Mouse (Mus musculus): Measurements from ENCODE around the gene Cbarp.

Cbarp gene

DNA sequence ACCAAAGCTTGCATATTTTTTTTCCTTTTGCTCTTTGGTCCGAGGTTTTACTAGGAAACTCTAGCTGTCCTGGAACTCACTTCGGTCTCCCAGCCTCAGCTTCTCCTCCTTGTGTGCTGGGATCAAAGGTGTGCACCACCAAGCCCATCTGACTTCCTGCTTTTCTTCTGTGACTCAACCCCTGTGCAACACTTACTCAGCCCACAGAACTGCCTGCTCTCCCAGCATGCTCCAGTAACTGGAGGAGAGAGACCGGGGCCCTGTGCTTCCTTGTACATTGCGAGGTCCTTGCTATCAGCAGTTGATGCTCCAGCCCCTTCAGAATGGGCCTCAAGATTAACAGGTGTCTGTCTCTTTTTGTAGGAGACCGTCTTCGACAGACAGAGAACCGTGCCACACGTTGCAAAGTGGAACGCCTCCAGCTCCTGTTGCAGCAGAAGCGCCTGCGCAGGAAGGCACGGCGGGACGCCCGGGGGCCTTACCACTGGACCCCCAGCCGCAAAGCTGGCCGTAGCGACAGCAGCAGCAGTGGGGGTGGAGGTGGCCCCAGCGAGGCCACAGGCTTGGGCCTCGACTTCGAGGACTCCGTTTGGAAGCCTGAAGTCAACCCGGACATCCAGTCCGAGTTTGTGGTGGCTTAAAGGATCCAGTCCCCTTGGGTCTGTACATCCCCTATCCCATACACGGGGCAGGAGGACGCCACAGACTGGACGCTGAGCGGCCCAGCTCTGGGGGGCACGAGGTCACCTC lies 15.5 kb upstream of the Cbarp start:
- DNase-seq, result no peak

DNA sequence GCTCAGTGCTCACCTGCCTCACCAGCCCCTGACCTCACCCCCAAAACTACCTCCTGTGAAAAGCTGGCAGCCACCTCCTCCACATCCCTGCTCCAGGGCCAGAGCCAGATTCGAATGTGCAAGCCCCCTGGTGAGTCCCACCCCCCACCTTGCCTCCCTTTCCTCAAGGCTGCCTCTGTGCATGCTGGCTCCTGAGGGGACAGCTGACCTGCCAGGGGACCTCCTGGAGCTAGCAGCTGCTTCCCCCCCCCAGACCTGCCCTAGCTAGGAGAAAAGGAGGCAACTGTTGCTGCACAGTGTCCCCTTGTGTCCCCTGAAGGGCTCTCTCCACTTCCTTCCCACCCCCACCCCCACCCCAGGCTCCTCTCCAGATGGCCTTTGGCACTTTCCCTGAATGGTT lies 14.6 kb upstream of the Cbarp start:
- DNase-seq, result no peak

DNA sequence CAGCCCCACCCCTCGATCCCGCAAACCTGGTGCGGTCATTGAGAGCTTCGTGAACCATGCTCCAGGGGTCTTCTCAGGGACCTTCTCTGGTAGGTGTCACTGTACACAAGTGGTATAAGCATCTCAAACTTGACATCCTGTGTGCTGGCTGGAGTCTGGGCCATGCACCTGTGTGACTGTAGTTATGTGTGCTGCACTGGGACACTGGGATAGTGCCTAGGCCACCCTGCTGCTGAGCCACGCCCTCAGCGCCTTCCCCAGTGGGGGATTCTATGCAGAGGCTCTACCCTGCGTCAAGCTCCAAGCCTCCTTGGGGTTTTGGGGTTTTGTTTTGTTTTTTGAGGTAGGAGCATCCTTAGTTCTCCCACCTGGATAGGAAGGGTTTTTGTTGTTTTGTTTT lies 13.7 kb upstream of the Cbarp start:
- DNase-seq, result no peak

DNA sequence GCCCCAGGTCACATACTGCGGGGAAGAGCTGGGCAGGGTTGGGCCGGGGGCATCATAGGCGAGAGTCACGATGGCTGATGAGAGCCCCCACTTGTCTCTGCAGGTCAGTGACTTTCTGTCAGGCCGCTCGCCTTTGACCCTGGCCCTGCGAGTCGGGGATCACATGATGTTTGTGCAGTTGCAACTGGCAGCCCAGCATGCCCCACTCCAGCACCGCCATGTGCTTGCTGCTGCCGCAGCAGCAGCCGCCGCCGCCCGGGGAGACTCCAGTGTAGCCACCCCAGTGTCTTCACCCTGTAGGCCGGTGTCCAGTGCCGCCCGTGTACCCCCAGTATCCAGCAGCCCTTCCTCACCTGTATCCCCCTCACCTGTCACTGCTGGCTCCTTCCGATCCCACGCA lies 13.1 kb upstream of the Cbarp start:
- peak; percentile 71 for DNase-seq

DNA sequence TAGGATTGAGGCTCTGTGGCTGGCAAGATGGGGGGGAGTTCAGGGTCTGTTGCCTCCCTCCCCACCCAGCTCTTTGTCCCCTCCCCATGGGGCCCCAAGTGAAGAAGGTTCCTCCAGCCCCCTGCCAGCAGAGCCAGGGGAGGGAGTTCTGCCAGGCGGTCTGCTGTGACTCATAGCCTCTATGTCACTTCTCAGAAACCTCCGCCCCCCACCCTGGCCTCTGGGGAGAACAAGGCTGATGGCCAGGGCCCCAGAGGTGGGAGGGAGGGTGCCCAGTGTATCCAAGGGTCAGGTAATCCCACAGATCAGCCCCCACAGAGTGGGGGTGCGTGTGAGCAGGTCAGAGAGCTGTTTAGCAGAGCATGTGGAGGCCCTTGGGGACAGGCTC lies 12.2 kb upstream of the Cbarp start:
- DNase-seq, result peak; percentile 90

DNA sequence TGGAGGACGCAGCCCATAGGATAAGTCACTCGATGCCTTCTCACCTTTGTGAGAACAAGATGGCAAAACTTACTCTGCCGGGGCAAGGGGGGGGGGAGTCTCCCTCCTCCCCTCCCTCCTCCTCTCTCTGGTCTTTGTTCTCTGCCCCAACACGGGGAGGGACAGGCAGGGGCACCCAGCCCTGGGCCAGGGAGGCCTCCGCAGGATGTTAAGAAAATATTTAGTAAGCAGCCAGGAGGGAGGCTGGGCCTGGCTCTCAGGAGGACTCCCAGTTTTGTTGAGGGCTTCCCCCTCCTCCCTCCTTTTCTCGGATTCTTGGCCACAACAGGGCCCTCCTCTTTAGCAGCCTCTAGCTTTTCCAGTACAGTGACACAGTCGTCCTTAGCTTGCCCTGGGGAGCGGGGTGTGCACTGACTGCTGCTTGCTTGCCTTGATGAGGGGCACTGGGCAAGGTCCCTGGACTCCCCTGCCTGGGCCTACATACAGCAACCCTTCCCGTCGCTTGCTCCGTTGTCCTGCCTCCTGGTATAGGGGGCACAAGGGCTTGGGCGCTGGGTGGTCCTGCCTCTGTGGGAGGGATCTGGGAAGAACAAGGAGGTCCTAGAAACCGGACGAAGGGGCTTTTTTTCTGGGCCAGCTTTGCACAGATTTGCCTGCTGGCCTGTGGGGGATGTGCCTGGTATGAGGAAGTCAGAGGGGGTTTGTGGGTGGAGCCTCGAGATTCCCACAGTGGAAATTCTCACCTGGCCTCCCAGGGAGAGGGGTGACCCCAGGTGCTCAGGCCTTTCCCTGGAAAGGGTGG lies 11.6 kb upstream of the Cbarp start:
- DNase-seq, result peak; percentile 87

DNA sequence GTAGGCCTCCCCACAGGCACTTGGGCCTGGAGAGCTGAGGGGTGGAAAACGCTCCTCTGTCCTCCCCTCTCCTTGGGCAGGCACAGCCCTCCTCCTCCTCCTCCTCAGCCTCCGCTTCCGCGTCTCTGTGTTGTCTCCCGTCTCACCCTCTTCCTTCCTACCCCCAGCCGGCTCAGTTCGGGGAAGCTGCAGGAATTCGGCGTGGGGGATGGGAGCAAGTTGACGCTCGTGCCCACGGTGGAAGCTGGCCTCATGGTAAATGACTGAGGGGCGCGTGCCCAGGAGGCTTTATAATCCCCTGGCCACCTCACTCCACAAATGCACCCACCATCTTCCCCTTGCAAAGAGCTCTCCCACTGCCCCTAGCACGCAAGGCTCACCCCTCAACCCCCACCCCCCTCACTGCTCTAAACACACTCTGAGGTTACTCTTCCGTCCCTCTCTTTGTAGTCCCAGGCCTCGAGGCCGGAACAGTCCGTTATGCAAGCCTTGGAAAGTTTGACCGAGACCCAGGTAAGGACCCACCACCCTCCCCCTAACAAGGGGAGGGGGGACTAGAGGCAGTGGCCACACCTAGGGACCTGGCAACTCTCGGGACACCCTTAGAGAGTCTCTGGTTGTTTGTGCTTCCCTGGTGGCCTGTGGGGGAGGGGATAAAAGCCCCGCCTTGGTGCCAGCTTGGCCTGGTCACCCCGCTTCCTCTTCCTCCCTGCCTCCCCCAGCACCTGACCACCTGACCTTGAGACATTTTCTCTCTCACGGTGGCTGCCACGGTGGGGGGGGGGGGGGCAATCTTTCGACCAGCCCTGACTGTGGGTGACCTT lies 10.8 kb upstream of the Cbarp start:
- DNase-seq, result peak; percentile 91

DNA sequence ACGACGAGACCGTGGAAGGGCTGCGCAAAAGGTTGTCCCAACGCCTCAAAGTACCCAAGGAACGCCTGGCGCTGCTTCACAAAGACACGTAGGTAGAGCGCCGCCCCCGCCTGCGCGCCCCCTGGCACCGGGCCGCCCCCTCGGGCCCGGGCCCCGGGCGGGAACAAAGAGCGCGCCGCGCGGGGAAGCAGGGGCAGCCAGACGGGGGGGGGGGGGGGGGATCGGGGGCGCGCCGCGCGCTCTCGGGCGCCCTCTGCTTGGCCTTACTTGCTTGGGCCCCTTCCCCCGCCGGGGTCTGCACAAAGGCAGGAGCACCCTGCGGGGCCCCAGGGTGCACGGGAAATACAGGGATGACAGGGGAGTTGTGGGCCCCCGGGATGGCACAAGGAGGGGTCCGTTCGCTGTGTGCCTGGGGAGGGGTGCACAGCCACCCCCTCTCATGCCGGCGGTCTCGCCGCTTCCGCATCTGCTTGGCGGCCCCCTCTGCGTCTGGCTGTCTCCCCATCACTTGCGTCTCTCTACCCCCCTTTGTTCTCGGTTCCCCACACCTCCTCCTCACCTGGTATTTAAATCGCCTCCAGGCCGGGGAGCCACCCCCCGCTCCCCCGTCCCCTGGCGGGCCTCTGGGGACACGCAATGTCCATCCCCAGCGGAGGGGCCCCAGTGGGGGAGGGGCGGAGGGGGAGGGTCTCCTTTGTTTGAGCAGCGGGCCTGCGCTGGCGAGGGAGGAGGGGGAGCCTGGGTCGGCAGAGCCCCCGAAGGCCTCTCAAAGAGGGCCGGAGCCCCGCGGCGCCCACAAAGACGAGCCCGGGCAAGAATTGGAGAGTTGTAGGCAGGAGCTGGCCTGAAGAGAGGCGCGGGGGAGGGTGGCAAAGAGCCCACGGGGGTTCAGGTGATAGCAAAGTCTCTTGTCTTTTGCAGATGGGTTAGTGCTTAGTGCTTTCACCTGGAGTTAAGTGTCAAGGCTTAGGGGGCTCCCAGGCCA lies 9.9 kb upstream of the Cbarp start:
- DNase-seq, result peak; percentile 61

DNA sequence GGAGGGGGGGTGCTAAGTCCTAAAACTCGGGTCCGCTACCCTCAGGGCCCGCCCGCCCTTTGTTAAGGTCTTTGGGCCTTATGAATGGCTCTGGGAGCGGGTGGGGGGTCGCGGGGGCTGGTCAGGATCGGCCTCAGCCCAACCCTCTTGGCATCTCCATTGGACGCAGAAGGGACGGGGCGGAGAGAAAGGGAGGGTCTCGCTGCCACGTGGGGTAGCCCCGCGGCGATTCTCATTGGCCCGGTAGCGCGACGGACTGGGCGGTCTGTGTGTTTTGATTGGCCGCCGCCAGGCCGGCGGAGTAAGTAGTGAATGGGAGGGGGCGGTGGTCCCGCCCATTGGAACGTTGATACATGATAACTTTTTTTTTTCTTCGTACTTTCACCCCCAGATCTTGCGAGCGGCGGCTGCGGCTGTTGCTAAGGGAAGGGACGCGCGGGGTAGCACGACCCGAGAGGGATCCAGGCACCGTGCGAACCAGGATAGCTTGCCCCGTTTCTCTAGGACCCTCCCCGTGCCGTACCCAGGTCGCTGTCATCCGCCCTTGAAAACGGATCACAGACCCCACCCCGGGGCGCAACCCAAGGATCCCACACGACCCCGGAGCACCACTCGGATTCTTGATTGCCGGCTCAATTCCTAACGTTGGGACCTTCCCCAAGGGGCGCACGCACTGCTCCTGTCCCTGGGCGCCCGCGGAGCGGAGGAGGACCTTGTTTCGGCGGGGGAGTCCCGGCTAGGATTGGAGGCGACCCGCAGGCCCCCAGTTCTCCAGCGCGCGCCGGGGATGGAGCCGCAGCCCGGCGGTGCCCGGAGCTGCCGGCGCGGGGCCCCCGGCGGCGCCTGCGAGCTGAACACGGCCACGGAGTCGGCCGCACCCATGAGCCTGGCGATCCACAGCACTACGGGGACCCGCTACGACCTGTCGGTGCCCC lies 8.9 kb upstream of the Cbarp start:
- DNase-seq, result peak; percentile 99

DNA sequence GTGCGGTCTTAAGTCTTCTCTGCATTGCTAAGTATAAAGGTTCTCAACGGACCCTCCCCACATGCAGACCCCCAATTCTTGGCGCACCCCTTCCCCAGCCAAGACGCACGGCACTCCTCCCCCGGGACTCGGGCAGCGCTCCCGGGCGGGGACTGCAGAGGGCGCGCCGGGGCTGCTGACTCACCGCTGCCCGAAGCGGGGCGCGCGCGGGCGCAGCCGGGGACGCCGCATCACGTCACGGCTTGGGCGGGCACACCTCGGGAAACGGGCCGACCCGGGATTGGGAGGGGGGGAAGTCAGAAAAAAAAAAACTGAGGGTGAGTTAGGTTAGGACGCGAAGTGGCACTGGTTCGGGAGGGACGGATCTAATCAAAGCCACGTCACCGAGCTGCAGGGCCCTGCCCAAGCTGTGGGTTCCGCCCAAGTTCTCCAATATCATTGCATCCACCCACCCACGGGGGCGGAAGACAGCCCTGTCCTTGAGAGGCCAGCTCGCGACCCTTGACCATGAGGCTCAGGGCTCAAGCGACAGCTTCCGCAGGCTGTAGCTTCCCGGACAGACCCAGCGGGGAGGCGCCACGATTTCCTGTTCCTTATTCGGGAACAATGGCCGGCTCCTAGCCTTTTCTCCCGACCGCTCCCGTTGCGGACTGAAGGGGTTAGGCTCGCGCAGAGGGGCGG lies 8.1 kb upstream of the Cbarp start:
- peak; percentile 96 for DNase-seq

DNA sequence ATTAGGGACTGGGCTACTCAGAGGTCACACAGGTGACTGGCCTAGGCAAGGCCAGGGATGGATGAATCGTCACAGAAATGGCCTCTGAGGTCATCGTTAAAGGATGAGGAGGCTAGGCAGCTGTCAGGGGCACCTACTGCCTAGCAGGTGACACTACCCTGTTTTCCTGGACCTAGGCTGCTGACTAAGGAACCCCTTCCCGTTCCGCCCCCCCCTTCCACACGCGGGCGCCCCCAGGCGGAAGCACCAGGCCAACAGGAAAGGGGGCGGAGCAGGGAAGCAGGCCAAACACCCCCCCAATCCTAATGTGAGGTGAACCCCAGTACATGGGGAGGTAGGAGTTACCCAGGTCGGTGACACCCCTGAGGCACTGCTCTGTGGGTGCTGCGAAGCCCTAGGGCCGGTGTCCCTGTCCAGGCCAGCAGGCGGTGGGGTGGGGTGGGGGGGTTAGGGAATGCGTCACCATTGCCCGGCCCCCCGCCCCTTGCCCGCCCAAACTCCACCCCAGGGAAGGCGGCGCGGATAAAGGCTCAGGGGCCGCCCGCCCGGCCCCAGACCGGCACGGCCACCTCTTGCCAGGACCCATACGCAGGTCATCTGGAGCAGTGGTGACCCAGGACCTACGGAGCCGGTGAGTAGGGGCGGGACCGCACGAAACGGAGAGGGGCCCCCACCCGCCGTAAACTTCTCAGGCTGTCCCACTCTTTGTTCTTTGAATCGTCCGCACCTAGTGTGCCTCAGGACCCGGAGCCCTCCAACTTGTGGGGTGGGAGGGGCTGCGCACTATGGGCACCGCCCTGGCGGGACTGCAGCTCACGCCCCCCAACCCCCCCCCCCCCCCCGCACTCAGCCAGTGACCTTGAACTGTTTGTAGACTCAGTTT lies 7.3 kb upstream of the Cbarp start, which contains the start of gene Midn:
Gene Midn (plus strand): TSS at position 554 of the 883 bp plus-strand sequence.
- peak; percentile 89 for DNase-seq

DNA sequence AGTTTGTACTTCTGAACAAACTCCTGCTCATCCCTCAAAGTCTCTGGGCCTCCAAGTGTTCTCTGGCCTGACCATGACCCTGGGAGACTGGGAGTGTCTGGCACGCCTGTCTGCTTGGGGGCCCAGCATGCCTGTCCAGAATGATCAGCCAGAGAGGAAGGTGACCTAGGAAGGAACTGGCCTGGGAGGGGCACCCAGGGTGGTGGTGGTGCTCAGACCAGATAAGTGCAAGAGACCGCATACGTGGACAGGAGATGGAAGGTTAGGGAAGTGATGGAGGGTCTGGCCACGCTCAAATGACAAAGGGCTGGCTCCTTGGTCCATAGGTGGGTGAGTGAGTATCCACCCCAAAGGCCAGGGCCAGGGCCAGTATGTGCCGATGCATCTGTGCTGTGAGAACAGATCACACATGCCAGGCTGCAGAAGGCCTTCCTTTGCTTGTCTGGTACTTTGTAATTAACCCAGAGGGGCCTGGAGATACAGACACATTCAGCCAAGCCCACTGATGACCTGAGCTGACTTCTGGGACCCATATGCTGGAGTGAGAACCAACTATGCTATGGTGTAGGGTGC lies 6.6 kb upstream of the Cbarp start:
- peak; percentile 62 for DNase-seq

DNA sequence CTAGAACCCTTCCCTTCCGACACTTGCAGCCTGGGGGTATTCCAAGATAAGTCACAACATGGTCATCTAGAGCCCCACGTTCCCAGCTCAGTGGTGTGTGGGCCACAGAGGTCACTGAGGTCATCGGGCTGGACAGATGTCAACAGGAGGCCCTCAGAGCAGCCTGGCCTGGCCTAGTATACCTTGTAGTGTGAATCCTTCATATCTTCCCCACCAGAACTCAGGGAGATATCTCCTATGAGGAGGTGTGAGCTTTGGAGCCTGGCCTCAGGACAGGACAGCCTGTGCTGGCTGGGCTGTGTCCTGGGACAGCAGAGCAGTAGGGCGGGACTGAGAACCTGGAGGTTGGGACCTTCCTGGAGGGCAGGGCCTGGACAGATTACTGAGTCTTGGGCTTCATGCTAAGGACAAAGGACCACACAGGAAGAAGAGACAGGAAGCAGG lies 6.0 kb upstream of the Cbarp start:
- DNase-seq, result peak; percentile 74

DNA sequence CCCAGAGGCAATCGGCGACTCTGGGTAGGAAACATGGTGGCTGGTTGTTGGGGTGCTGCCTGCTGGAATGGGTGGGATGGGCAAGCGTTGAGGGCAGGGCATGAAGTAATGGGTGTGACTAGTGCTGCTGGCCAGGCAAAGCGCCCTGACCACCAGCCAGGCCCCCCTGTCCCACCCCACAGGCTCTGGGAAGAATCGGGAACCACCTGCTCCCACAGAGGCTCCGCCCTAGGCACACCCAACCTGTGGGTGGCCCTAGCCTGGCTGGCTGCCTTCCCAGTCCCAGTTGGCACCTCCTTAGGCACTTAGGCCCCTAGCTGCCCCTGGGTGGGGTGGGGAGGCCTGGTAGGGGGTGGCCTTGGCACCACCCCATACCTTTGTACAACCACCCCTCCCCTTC lies 5.3 kb upstream of the Cbarp start:
- peak; percentile 84 for DNase-seq

DNA sequence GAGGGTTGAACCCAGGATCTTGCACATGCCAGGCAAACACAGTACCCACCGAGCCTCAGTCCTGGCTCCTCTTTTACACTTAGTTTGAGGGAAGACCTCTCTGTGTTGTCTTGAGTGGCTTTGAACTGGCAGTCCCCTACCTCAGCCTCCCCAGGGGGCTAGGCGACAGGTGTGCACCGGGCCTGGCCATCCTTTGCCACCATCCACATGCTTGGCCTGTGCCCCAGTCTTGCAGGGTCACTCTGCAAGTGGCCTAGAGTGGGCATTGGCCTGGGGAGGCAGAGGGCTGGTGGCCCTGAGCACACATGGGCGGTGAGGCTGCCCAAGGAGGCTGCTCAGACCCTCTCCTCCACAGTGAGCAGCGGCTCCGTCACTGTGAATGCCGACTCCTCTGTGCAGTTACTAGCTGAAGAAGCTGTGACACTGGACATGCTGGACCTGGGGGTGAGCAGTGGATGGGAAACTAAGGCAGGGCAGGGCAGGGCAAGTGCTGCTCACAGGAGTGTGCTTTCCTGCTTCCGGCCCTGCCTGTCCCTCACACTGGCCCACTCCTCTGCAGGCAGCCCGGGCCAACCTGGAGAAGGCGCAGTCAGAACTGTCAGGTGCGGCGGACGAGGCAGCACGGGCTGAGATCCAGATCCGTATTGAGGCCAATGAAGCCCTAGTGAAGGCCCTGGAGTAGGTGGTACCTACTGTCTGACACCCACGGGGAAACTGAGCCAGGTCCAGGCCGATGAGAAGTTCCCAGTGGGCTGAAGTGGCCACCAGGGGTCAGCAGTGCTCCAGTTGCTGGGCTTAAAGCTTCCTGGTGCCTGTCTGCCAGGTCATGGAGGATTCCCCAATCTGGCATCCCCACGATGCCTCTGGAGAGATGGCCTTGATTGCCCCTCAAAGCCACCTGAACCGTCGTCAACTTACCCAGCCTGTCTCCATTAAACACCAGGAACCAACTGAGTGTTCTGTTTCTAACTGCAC lies 4.5 kb upstream of the Cbarp start:
- DNase-seq, result peak; percentile 70

DNA sequence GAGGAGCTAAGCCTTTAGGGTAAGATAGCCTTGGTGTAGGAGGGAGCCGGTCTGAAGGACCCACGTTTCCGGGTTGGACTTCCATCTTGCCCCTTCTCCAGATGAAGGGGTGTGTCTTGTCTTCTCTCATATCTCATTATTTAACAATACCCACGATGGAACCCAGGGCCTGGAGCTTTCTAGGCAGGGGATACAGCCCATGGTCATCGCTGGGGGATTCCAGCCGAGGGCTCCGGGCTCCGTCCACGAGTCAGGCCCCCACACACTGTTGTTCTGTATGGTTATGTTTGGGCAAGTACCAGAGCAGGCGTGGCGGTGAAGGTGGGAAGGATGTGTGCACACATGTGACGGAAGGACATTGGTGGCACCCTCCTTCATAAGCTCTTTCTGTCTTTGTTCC lies 3.5 kb upstream of the Cbarp start:
- no peak for DNase-seq

DNA sequence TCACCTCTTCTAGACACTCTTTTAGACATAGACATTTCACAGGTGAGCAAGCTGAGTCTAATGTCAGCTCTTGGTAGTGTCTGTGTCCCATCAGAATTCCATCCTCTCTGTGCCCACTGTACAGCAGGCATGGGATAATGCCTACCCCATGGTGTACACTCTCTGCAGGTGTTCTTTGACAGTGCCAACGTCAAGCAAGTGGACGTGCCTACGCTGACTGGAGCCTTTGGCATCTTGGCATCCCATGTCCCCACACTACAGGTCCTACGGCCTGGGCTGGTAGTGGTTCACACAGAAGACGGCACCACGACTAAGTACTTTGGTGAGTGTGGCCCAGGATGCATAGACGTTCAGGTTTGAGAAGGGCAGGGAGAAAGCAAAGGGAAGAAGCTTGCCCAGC lies 3.0 kb upstream of the Cbarp start:
- DNase-seq, result no peak

DNA sequence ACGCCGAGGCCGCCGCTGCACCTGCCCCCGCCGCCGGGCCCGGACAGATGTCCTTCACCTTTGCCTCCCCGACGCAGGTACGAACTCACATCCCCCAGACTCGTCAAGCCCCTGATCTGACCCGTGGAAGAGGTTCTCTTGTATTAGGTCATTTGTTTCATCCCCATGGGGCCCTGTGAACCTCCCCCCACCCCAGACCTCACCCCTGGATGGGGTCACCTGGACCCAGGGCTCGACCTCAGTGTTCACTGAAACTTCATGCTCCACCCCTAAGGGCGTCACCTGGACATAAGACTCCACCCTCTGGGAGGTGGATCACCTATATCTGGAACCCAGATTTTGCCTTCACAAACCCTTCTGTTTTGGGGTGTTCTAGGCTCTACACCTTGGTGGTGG lies 1.9 kb upstream of the Cbarp start:
- DNase-seq, result peak; percentile 81
